Mouse (Mus musculus): ENCODE results near the gene Zmiz2.

GRCm38 (mm10) chr11:6388726-6389413 lies at the start of gene Zmiz2:
- TF ChIP-seq GATA1 (IDR thresholded peaks at IDR 0.05; ENCODE audit: borderline replicate concordance, low read length) (no peak), FLI1 (IDR thresholded peaks at IDR 0.05; ENCODE audit: low read length) (no peak)

Measured in megakaryocyte, embryonic 14.5 days (primary cell).